Mouse (Mus musculus) yolk sac, embryonic 10.5 days (tissue): ENCODE results near the gene Snorc.

Experiments used
- DNase-seq: peaks from one replicate; pipeline ENCODE4 v3.0.0-alpha.2; 2017; ENCODE audit warnings: low spot score

The Snorc gene

GRCm38 (mm10) chr1:87510166-87510691, 40.2 kb downstream of the Snorc start:
- peak; percentile 23 for DNase-seq

- DNase-seq: no peak
Measured at GRCm38 (mm10) chr1:87510845-87511244, 40.8 kb downstream of the Snorc start.

GRCm38 (mm10) chr1:87520467-87520866, 50.4 kb downstream of the Snorc start:
- DNase-seq: no peak

- no peak for DNase-seq
Measured at GRCm38 (mm10) chr1:87521523-87521922, 51.5 kb downstream of the Snorc start.

GRCm38 (mm10) chr1:87525041-87525440, 55.0 kb downstream of the Snorc start:
- no peak for DNase-seq
